Mouse (Mus musculus) induced T-regulatory cell, adult 2 months (primary cell): ENCODE results near the gene Gpr180.
A peak's percentile ranks its signal among the peaks of the same experiment; 100 is the strongest.
"Not testable (repeated sequence)": the region's sequence is repeated elsewhere in the genome, so short reads cannot be mapped to it uniquely, and the experiment has no call there.

Experiments used
- DNase-seq: peaks from one replicate; pipeline ENCODE4 v3.0.0-alpha.2; 2012; ENCODE audit warnings: low read depth

Gene Gpr180

GRCm38 (mm10) chr14:118152294-118152651 is 15.3 kb downstream of the Gpr180 start:
- no peak for DNase-seq

GRCm38 (mm10) chr14:118156056-118156455 is 19.1 kb downstream of the Gpr180 start:
- not testable (repeated sequence) for DNase-seq

DNA sequence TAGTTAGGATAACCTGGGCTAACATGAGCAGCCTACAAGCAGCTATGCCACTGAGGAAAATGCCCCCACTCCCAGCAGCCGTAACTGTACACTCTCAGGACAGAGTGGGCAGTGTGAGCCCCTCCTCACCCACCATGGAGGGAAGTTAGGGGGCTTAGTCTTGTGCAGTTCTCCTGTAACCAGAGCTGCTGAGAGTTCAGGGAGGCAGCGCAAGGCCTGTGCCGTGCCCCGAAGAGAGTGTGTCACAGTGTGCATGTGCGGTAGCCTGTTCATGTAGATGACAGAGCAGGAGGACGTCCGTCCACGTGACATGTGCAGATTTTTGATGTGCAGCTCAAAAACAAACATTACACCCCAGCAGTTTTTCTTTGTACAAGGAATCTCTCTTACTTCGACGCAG is 19.8 kb downstream of the Gpr180 start:
- no peak for DNase-seq

GRCm38 (mm10) chr14:118157146-118157545 is 20.2 kb downstream of the Gpr180 start:
- peak; percentile 69 for DNase-seq

GRCm38 (mm10) chr14:118161751-118162150 is 24.8 kb downstream of the Gpr180 start:
- DNase-seq = no peak

DNA sequence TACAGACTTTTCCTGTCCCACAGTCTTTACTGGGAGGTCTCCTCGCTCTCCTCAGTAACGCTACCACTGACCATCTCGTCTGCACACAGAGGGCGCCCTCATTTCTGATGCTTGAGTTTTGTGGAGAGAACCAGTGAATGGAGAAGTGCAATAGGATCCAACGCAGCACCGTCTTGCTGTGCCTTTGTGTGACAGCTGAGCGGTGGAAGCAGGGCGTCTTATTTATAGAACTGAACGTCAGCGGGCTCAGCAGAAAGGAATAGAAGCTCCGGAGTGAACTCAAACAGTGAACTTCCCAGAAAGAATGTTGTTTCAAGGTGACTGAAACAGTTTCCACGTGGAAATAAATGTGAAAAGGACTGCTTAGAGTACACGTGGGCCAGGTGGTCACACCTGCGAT is 25.7 kb downstream of the Gpr180 start:
- no peak for DNase-seq

DNA sequence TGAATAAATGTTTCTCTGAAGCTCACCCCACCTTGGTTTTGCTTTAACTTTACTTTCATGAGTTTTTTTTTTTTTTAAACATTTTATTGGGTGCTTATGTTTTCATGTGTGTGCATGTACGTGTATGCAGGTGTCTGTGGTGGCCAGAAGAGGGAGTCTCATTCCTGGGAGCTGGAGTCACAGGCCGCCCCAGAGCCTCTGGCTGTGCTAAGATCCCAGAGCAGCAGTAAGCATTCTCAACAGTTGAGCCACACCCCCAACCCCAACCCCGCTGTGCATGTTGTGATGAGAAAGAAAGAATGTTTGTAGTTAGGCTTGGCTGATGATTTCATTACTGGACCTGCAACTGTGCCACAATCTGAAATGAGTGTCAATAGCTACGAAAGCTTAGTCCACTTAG is 31.8 kb downstream of the Gpr180 start:
- no peak for DNase-seq

- DNase-seq = peak; percentile 48
Measured at GRCm38 (mm10) chr14:118173590-118174203, 36.7 kb downstream of the Gpr180 start.

- DNase-seq = no peak
Measured at GRCm38 (mm10) chr14:118175071-118175693, 38.2 kb downstream of the Gpr180 start.

- DNase-seq = no peak
Measured at GRCm38 (mm10) chr14:118175694-118176085, 38.7 kb downstream of the Gpr180 start.

DNA sequence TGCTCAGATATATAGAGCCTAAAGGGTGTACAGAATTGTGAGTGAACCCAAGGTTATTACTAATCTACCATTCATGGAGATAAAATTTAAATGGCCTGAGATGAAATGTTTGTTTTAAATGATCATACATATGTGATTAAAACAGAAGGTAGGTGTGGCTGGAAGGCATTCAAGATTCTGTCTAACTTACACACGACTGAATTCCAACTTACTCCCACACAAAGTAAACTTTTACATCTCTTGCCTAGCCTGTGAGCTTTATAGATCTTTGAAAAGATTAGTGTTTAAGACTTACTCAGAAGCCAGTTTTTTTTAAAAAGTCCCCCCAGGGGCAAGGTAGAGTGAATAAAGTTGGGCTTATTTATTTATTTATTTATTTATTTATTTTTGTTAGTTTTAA is 42.3 kb downstream of the Gpr180 start:
- DNase-seq = no peak

DNA sequence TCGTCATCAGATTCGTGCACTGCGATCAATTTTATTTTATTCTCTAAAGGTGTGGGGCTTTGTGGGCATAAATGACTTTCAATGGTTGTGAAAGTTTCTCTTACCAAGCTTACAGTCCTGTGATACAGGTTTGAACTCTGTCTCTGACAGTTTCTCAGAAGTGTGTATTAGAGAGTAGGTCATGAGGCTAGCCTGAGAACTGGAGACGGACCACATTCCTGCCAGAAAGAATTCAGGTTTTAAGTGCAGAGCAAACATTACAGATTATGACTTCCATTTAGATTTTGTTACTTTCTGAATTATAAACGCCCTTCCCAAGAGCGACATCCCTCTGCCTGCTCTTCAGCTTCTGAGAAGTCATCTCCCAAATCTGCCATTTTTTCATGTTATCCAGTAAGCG is 42.7 kb downstream of the Gpr180 start:
- DNase-seq = no peak

- peak; percentile 81 for DNase-seq
Measured at GRCm38 (mm10) chr14:118180117-118180557, 43.2 kb downstream of the Gpr180 start.

GRCm38 (mm10) chr14:118180711-118181177 is 43.8 kb downstream of the Gpr180 start:
- no peak for DNase-seq

GRCm38 (mm10) chr14:118191442-118191841 is 54.5 kb downstream of the Gpr180 start:
- DNase-seq = no peak

GRCm38 (mm10) chr14:118193001-118193628 is 56.2 kb downstream of the Gpr180 start:
- no peak for DNase-seq

GRCm38 (mm10) chr14:118193663-118194062 is 56.7 kb downstream of the Gpr180 start:
- no peak for DNase-seq

- no peak for DNase-seq
Measured at GRCm38 (mm10) chr14:118194219-118194914, 57.4 kb downstream of the Gpr180 start.

GRCm38 (mm10) chr14:118197063-118197462 is 60.1 kb downstream of the Gpr180 start:
- no peak for DNase-seq

DNA sequence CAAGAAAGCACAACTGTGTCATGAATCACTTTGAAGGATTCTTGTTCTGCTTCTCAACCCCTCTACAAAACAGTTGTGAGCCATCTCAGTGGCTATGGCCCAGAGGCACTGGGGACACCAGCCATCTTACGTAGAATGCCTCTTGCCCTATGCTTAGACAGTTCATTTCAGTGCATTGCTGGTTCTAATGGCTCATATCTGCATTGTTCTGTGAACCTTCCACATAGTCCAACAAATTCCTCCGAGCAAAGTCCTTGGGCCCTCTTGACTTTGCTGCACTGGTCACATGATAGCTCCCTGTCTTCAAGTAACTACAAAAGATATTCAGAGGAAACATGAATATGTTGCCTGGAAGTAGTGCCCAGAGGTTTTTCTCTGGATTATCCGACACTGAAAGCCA is 63.8 kb downstream of the Gpr180 start:
- no peak for DNase-seq

GRCm38 (mm10) chr14:118202006-118202405 is 65.0 kb downstream of the Gpr180 start:
- no peak for DNase-seq

DNA sequence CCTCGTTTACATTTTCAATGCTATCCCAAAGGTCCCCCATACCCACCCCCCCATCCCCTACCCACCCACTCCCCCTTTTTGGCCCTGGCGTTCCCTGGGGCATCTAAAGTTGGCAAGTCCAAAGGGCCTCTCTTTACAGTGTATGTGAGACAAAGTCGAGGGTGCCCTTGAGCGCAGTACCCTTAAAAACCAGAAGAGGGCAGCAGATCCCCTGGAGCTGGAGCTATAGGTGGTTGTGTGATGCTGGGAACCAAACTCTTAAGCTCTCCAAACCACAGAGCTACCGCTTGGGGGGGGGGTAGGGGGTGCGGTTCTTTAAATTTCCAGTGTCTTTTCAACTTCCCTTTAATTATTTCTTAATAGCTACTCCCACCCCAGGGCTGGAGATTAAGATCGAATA is 66.1 kb downstream of the Gpr180 start:
- DNase-seq = peak; percentile 51

GRCm38 (mm10) chr14:118207347-118207746 is 70.4 kb downstream of the Gpr180 start:
- DNase-seq = peak; percentile 29
